Comparison of ENCODE assay signal across 8 mouse cellular contexts in genomic region chr7:80294764-80295648, GRCm38 (mm10). TPM values are rescaled to one million over a fixed set of nuclear protein-coding genes. Genes with fewer than 3 reads are reported as not detected.
DNase-seq lines count a peak whose midpoint lies in the region; ATAC-seq and TF ChIP-seq lines count a peak whose summit lies in the region.

No protein-coding gene starts in this region.

- peak overlapping the region; percentile 89 to 90 for H3K4me3 ChIP-seq in heart, embryonic 14.5 days (ENCODE audit: control insufficient read depth in 1 of 2, insufficient read depth in 1 of 2, low read depth in 1 of 2, low read length in 2 of 2)
- H3K4me3 ChIP-seq in G1E (ENCODE audit: low read depth, low read length): peak overlapping the region; percentile 90
- H3K4me3 ChIP-seq in forebrain, embryonic 11.5 days (ENCODE audit: low read depth, low read length): peak overlapping the region; percentile 92
- H3K4me3 ChIP-seq in limb, embryonic 13.5 days: peak overlapping the region; percentile 85
- H3K4me3 ChIP-seq in small intestine, adult 2 months (ENCODE audit: low read depth, low read length): peak overlapping the region; percentile 81

- no peaks in the 10 kb centered on the region for H3K9me3 ChIP-seq in heart, embryonic 14.5 days (ENCODE audit: control insufficient read depth, low read length)
- no peaks in the 10 kb centered on the region for H3K9me3 ChIP-seq in G1E (replicated peaks)
- H3K9me3 ChIP-seq in forebrain, embryonic 11.5 days (ENCODE audit: control insufficient read depth, low read length): no peaks in the 10 kb centered on the region
- no peaks in the 10 kb centered on the region for H3K9me3 ChIP-seq in limb, embryonic 13.5 days

- no peak for TF ChIP-seq POLR2A in small intestine, adult 2 months (IDR thresholded peaks at IDR 0.05; ENCODE audit: low read depth, low read length)

- TF ChIP-seq CTCF in G1E (IDR thresholded peaks at IDR 0.05; ENCODE audit: low read depth, low read length): no peak
- TF ChIP-seq CTCF in small intestine, adult 2 months (IDR thresholded peaks at IDR 0.05; ENCODE audit: extremely low read depth, insufficient read length, insufficient replicate concordance, low read depth, low read length): no peak

- H3K4me2 ChIP-seq in heart, embryonic 14.5 days (ENCODE audit: low read length): peak overlapping the region; percentile 77
- H3K4me2 ChIP-seq in forebrain, embryonic 11.5 days (ENCODE audit: low read depth, low read length, severe bottlenecking): peak overlapping the region; percentile 37
- H3K4me2 ChIP-seq in limb, embryonic 13.5 days (replicated peaks): peak overlapping the region; percentile 74

- no peak for DNase-seq in heart, adult 9 months (ENCODE audit: low spot score in 2 of 2)
- DNase-seq in G1E (ENCODE audit: low spot score): peak; percentile 34
- no peak for DNase-seq in forebrain, embryonic 11.5 days (ENCODE audit: low spot score)
- DNase-seq in adrenal gland, postnatal 36 days: no peak
- no peak for DNase-seq in gastrocnemius, postnatal 10 days

- H3K27me3 ChIP-seq in heart, embryonic 14.5 days (ENCODE audit: control insufficient read depth, insufficient read depth, low read length): no peaks in the 10 kb centered on the region
- H3K27me3 ChIP-seq in G1E (ENCODE audit: insufficient read depth, low read length): no peaks in the 10 kb centered on the region
- H3K27me3 ChIP-seq in forebrain, embryonic 11.5 days (ENCODE audit: control insufficient read depth, insufficient read depth, low read length): no peaks in the 10 kb centered on the region
- no peaks in the 10 kb centered on the region for H3K27me3 ChIP-seq in limb, embryonic 13.5 days
- no peaks in the 10 kb centered on the region for H3K27me3 ChIP-seq in small intestine, adult 2 months (ENCODE audit: control insufficient read depth, insufficient read depth, low read length)

- ATAC-seq in heart, embryonic 14.5 days (ENCODE audit: insufficient number of reproducible peaks, insufficient read depth, low FRiP score, low read depth): peak; percentile 51
- ATAC-seq in G1E (ENCODE audit: extremely low read depth, insufficient number of reproducible peaks, low FRiP score, poor library complexity, severe bottlenecking): no peak
- ATAC-seq in forebrain, embryonic 11.5 days (replicated peaks; ENCODE audit: low FRiP score): peak; percentile 63
- ATAC-seq in limb, embryonic 13.5 days (ENCODE audit: low FRiP score, low read depth): no peak; the same call in 1 of the 2 replicates

- H3K4me1 ChIP-seq in heart, embryonic 14.5 days (ENCODE audit: control insufficient read depth in 2 of 2, insufficient read depth in 2 of 2, low read length in 2 of 2): peaks cover 5 to 22% of the 10 kb centered on the region in 2 experiments
- H3K4me1 ChIP-seq in G1E (ENCODE audit: insufficient read depth, low read depth, low read length): peaks cover 31% of the 10 kb centered on the region
- peaks cover 12% of the 10 kb centered on the region; the same call in 1 of the 2 replicates for H3K4me1 ChIP-seq in forebrain, embryonic 11.5 days (replicated peaks; ENCODE audit: control insufficient read depth, insufficient read depth, low read length)
- peaks cover 25% of the 10 kb centered on the region for H3K4me1 ChIP-seq in limb, embryonic 13.5 days
- H3K4me1 ChIP-seq in small intestine, adult 2 months (ENCODE audit: control insufficient read depth, insufficient read depth, insufficient read length, low read length): peaks cover 8% of the 10 kb centered on the region; the same call in 1 of the 2 replicates

- H3K36me3 ChIP-seq in heart, embryonic 14.5 days (ENCODE audit: control insufficient read depth, insufficient read depth, low read length): peaks cover 27% of the 10 kb centered on the region
- peaks cover 54% of the 10 kb centered on the region for H3K36me3 ChIP-seq in G1E (replicated peaks)
- H3K36me3 ChIP-seq in forebrain, embryonic 11.5 days (ENCODE audit: control insufficient read depth, insufficient read depth, low read length): peaks cover under 1% of the 10 kb centered on the region; the same call in 1 of the 2 replicates
- peaks cover 33% of the 10 kb centered on the region for H3K36me3 ChIP-seq in limb, embryonic 13.5 days
- peaks cover 5% of the 10 kb centered on the region; the same call in 1 of the 2 replicates for H3K36me3 ChIP-seq in small intestine, adult 2 months (ENCODE audit: control insufficient read depth, insufficient read depth, low read length)

- H3K9ac ChIP-seq in heart, embryonic 14.5 days (ENCODE audit: low read length): peak overlapping the region; percentile 91
- peak overlapping the region; percentile 78 for H3K9ac ChIP-seq in forebrain, embryonic 11.5 days (ENCODE audit: low read length)
- H3K9ac ChIP-seq in limb, embryonic 13.5 days: peak overlapping the region; percentile 85

- H3K27ac ChIP-seq in heart, embryonic 14.5 days (replicated peaks in 1 of 2; ENCODE audit: control insufficient read depth in 1 of 2, insufficient read depth in 1 of 2, low read depth in 2 of 2, low read length in 2 of 2): peak overlapping the region; percentile 74 to 88
- peak overlapping the region; percentile 75 for H3K27ac ChIP-seq in forebrain, embryonic 11.5 days (ENCODE audit: low read depth, low read length)
- peak overlapping the region; percentile 82 for H3K27ac ChIP-seq in limb, embryonic 13.5 days
- H3K27ac ChIP-seq in small intestine, adult 2 months (ENCODE audit: insufficient read depth, low read depth, low read length): no peak overlapping the region

- WGBS in heart, embryonic 14.5 days: 8% methylated on average over 37 of the region's 37 CpGs
- WGBS in forebrain, embryonic 11.5 days: 11% methylated on average over 37 of the region's 37 CpGs
- 7% methylated on average over 37 of the region's 37 CpGs for WGBS in limb, embryonic 13.5 days
- WGBS in small intestine, adult 2 months: 3% methylated on average over 37 of the region's 37 CpGs

RNA-seq across cellular contexts. Expression of gene Prc1, which starts 0.8 kb away (rescaled TPM):
- polyA plus RNA-seq in heart, embryonic 14.5 days (2014; fragmentation: Nextera tagmentation; extraction: Ambion mirVana): 148 and 149 TPM in 2 replicates
- total RNA-seq in G1E (2014; fragmentation: Nextera tagmentation) (188 and 229 TPM in 2 replicates), G1E (2017) (158 and 161 TPM in 2 replicates)
- 13.4 and 14.6 TPM in 2 replicates for polyA plus RNA-seq in G1E (2012)
- polyA plus RNA-seq in forebrain, embryonic 11.5 days (2014; fragmentation: Nextera tagmentation; extraction: Ambion mirVana): 263 and 281 TPM in 2 replicates
- polyA plus RNA-seq in limb, embryonic 13.5 days (2015; fragmentation: Nextera tagmentation; extraction: Ambion mirVana): 109 and 123 TPM in 2 replicates
- 6.6 and 15.0 TPM in 2 replicates for polyA plus RNA-seq in small intestine, adult 2 months (2012; rRNA removed)
- 10 to 100 TPM; 12.4 to 12.8 TPM for total RNA-seq in adrenal gland, postnatal 36 days (2021)
- total RNA-seq in gastrocnemius, postnatal 10 days (2021): 10 to 100 TPM; 18.4 to 23.2 TPM

RNA-seq across cellular contexts. Expression of gene Vps33b, which starts 25.6 kb away (rescaled TPM):
- 11.4 and 12.0 TPM in 2 replicates for polyA plus RNA-seq in heart, embryonic 14.5 days (2014; fragmentation: Nextera tagmentation; extraction: Ambion mirVana)
- 50.7 and 77.5 TPM in 2 replicates for total RNA-seq in G1E (2014; fragmentation: Nextera tagmentation)
- total RNA-seq in G1E (2017): 29.7 and 33.2 TPM in 2 replicates
- polyA plus RNA-seq in G1E (2012): 4.1 and 4.3 TPM in 2 replicates
- 20.6 and 21.3 TPM in 2 replicates for polyA plus RNA-seq in forebrain, embryonic 11.5 days (2014; fragmentation: Nextera tagmentation; extraction: Ambion mirVana)
- polyA plus RNA-seq in limb, embryonic 13.5 days (2015; fragmentation: Nextera tagmentation; extraction: Ambion mirVana): 12.1 and 13.1 TPM in 2 replicates
- polyA plus RNA-seq in small intestine, adult 2 months (2012; rRNA removed): 8.8 and 17.8 TPM in 2 replicates
- 10 to 100 TPM; 19.1 to 31.5 TPM for total RNA-seq in adrenal gland, postnatal 36 days (2021)
- total RNA-seq in gastrocnemius, postnatal 10 days (2021): 1 to 10 TPM; 5.7 to 6.3 TPM

RNA-seq across cellular contexts. Expression of gene Rccd1, which starts 29.2 kb away (rescaled TPM):
- polyA plus RNA-seq in heart, embryonic 14.5 days (2014; fragmentation: Nextera tagmentation; extraction: Ambion mirVana): 7.6 and 7.8 TPM in 2 replicates
- total RNA-seq in G1E (2014; fragmentation: Nextera tagmentation): 22.7 and 25.8 TPM in 2 replicates
- 27.8 and 28.7 TPM in 2 replicates for total RNA-seq in G1E (2017)
- polyA plus RNA-seq in G1E (2012): 12.5 and 14.3 TPM in 2 replicates
- polyA plus RNA-seq in forebrain, embryonic 11.5 days (2014; fragmentation: Nextera tagmentation; extraction: Ambion mirVana): 16.9 and 20.2 TPM in 2 replicates
- 12.3 and 12.4 TPM in 2 replicates for polyA plus RNA-seq in limb, embryonic 13.5 days (2015; fragmentation: Nextera tagmentation; extraction: Ambion mirVana)
- 3.0 and 3.3 TPM in 2 replicates for polyA plus RNA-seq in small intestine, adult 2 months (2012; rRNA removed)
- 10 to 100 TPM in 1 of 2 experiments, 1 to 10 TPM in 1; 8.9 to 12.0 TPM for total RNA-seq in adrenal gland, postnatal 36 days (2021)
- total RNA-seq in gastrocnemius, postnatal 10 days (2021): 10 to 100 TPM in 1 of 2 experiments, 1 to 10 TPM in 1; 6.6 to 11.3 TPM

RNA-seq across cellular contexts. Expression of gene Ngrn, which starts 34.0 kb away (rescaled TPM):
- polyA plus RNA-seq in heart, embryonic 14.5 days (2014; fragmentation: Nextera tagmentation; extraction: Ambion mirVana): 41.8 and 42.8 TPM in 2 replicates
- total RNA-seq in G1E (2014; fragmentation: Nextera tagmentation) (40.6 and 61.3 TPM in 2 replicates), G1E (2017) (76.2 and 82.7 TPM in 2 replicates)
- 41.9 and 43.6 TPM in 2 replicates for polyA plus RNA-seq in G1E (2012)
- 50.4 and 53.8 TPM in 2 replicates for polyA plus RNA-seq in forebrain, embryonic 11.5 days (2014; fragmentation: Nextera tagmentation; extraction: Ambion mirVana)
- 49.3 and 50.8 TPM in 2 replicates for polyA plus RNA-seq in limb, embryonic 13.5 days (2015; fragmentation: Nextera tagmentation; extraction: Ambion mirVana)
- polyA plus RNA-seq in small intestine, adult 2 months (2012; rRNA removed): 8.9 and 12.3 TPM in 2 replicates
- total RNA-seq in adrenal gland, postnatal 36 days (2021): 10 to 100 TPM; 43.1 to 58.6 TPM
- total RNA-seq in gastrocnemius, postnatal 10 days (2021): 10 to 100 TPM; 20.2 to 20.3 TPM

RNA-seq across cellular contexts. Expression of gene Unc45a, which starts 45.8 kb away (rescaled TPM):
- polyA plus RNA-seq in heart, embryonic 14.5 days (2014; fragmentation: Nextera tagmentation; extraction: Ambion mirVana): 11.2 and 12.0 TPM in 2 replicates
- 14.9 and 19.9 TPM in 2 replicates for total RNA-seq in G1E (2014; fragmentation: Nextera tagmentation)
- 24.1 and 27.1 TPM in 2 replicates for total RNA-seq in G1E (2017)
- 37.4 and 39.0 TPM in 2 replicates for polyA plus RNA-seq in G1E (2012)
- 31.1 and 36.1 TPM in 2 replicates for polyA plus RNA-seq in forebrain, embryonic 11.5 days (2014; fragmentation: Nextera tagmentation; extraction: Ambion mirVana)
- 49.7 and 50.4 TPM in 2 replicates for polyA plus RNA-seq in limb, embryonic 13.5 days (2015; fragmentation: Nextera tagmentation; extraction: Ambion mirVana)
- polyA plus RNA-seq in small intestine, adult 2 months (2012; rRNA removed): 37.1 and 66.6 TPM in 2 replicates
- 10 to 100 TPM; 55.0 to 74.8 TPM for total RNA-seq in adrenal gland, postnatal 36 days (2021)
- total RNA-seq in gastrocnemius, postnatal 10 days (2021): 10 to 100 TPM; 11.8 to 16.4 TPM

Comparison
In these comparisons a context has a peak if more than half of its experiments do, and no peak if none do; other contexts are left out.
1. ATAC-seq: peak in heart, embryonic 14.5 days (single experiment) and forebrain, embryonic 11.5 days (single experiment); none in G1E (single experiment) and limb, embryonic 13.5 days (single experiment).
2. Peak in every context shown above with its lines, with median percentiles within 50 percentile points of each other: H3K4me2 ChIP-seq, H3K4me3 ChIP-seq and H3K9ac ChIP-seq.